8 mouse cellular contexts compared by ENCODE assay signal in the genomic region with DNA sequence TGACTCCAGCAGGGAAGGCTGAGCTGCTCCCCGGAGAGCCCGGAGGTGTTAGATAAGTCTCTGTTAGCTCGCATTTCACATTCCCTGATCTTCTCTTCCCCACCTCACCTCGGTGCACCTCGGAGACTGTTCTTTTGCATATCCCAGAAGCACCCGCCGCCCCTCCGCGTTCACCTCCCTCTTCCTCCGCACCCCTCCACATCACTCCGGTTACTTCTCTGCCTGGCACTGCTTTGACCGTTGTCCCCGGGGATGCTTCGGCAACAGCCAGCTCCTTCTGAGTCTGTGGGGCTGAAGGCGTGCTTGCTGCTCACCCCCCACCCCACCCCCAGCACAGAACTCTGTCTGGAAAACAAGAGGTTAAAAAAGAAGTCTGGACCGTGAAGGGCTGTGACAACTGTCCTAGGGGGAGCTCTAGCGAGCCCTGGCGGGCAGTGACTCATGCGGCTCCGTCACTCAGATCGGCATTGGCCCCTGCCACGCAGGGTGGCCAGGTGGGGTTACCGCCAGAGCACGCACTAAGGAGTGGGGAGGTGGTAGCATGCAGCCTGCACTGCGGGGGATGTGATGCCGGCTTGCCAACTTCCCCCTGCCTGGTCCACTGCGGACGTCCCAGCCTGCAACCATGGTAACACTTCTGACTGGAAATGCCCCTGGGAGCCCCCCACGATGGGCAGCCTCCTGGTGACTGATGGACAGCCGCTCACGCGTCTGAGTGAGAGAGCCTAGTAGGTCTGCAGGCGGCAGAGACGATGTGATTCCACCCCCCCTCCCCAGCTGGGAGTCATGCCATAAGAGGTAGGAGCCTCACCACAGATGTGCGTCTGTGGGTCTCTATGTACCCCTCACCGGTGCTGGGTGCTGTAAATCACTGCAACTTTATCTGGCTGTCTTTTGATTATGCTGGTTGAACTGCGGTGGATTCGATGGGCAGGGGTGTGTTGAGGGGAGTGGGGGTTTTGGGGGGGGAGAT.
DNase-seq lines count a peak whose midpoint lies in the region; ATAC-seq and TF ChIP-seq lines count a peak whose summit lies in the region.

No protein-coding gene starts in this region.

- H3K9ac ChIP-seq in forebrain, postnatal 0 days = peak overlapping the region; percentile 46
- peak overlapping the region; percentile 40 for H3K9ac ChIP-seq in hindbrain, embryonic 15.5 days
- peak overlapping the region; percentile 42 for H3K9ac ChIP-seq in midbrain, embryonic 11.5 days (ENCODE audit: low read length)

- peak overlapping the region; percentile 74 for H3K4me2 ChIP-seq in forebrain, postnatal 0 days (ENCODE audit: low read depth)
- H3K4me2 ChIP-seq in hindbrain, embryonic 15.5 days = peak overlapping the region; percentile 68
- peak overlapping the region; percentile 64 for H3K4me2 ChIP-seq in midbrain, embryonic 11.5 days

- intact Hi-C loops in left cerebral cortex, postnatal 36 days (cut with DNase I) = loop anchor here (5.0 kb wide), 2 partner anchors 60 to 175 kb away; partner anchors contain the start of genes Bicdl1 and Cit

- TF ChIP-seq CTCF in cerebellum, adult 2 months (IDR thresholded peaks at IDR 0.05; ENCODE audit: borderline replicate concordance, insufficient read depth, low read depth, low read length) = peak; percentile 56; the same call in 1 of the 2 replicates
- TF ChIP-seq CTCF in forebrain, postnatal 0 days (IDR thresholded peaks at IDR 0.05; ENCODE audit: low read depth) = peak; percentile 63

- H3K4me1 ChIP-seq in cerebellum, adult 2 months (ENCODE audit: control insufficient read depth, insufficient read depth, low read length) = peaks cover 3% of the 10 kb centered on the region; the same call in 1 of the 2 replicates
- no peaks in the 10 kb centered on the region; the same call in 1 of the 2 replicates for H3K4me1 ChIP-seq in forebrain, postnatal 0 days (ENCODE audit: insufficient read depth)
- H3K4me1 ChIP-seq in hindbrain, embryonic 15.5 days (replicated peaks) = peaks cover 46% of the 10 kb centered on the region
- peaks cover 17% of the 10 kb centered on the region for H3K4me1 ChIP-seq in midbrain, embryonic 11.5 days (ENCODE audit: control insufficient read depth, insufficient read depth, low read length)

- peak overlapping the region; percentile 84 for H3K4me3 ChIP-seq in cerebellum, adult 2 months (replicated peaks; ENCODE audit: insufficient read depth, low read depth, low read length)
- H3K4me3 ChIP-seq in forebrain, postnatal 0 days (ENCODE audit: low read depth, low read length) = peak overlapping the region; percentile 44
- H3K4me3 ChIP-seq in hindbrain, embryonic 15.5 days = peak overlapping the region; percentile 45
- H3K4me3 ChIP-seq in midbrain, embryonic 11.5 days (ENCODE audit: low read depth, low read length) = peak overlapping the region; percentile 30

- no peaks in the 10 kb centered on the region for H3K9me3 ChIP-seq in forebrain, postnatal 0 days (ENCODE audit: low read length)
- H3K9me3 ChIP-seq in hindbrain, embryonic 15.5 days = no peaks in the 10 kb centered on the region
- H3K9me3 ChIP-seq in midbrain, embryonic 11.5 days (ENCODE audit: control insufficient read depth, low read length) = no peaks in the 10 kb centered on the region

- H3K36me3 ChIP-seq in forebrain, postnatal 0 days (ENCODE audit: insufficient read depth) = no peaks in the 10 kb centered on the region
- no peaks in the 10 kb centered on the region for H3K36me3 ChIP-seq in hindbrain, embryonic 15.5 days
- H3K36me3 ChIP-seq in midbrain, embryonic 11.5 days (ENCODE audit: control insufficient read depth, insufficient read depth, low read length) = no peaks in the 10 kb centered on the region

- WGBS in cerebellum, adult 2 months = 2% methylated on average over 38 of the region's 38 CpGs
- WGBS in forebrain, postnatal 0 days = 5% methylated on average over 38 of the region's 38 CpGs
- WGBS in hindbrain, embryonic 15.5 days = 3% methylated on average over 38 of the region's 38 CpGs
- 5% methylated on average over 38 of the region's 38 CpGs for WGBS in midbrain, embryonic 11.5 days

- peak; percentile 76 for ATAC-seq in forebrain, postnatal 0 days
- ATAC-seq in hindbrain, embryonic 15.5 days (ENCODE audit: low FRiP score, low read depth) = peak; percentile 79
- ATAC-seq in midbrain, embryonic 11.5 days (ENCODE audit: low FRiP score) = peak; percentile 68
- no peak for ATAC-seq in erythroid progenitor cell, adult 5-6 weeks (replicated peaks; ENCODE audit: low FRiP score, poor library complexity, severe bottlenecking)

- peak; percentile 61 for TF ChIP-seq POLR2A in cerebellum, adult 2 months (IDR thresholded peaks at IDR 0.05; ENCODE audit: borderline replicate concordance, insufficient read depth, low read length)

- DNase-seq in ZHBTc4 (ENCODE audit: low read depth, low spot score) = peak; percentile 40
- DNase-seq in cerebellum, adult 2 months = peak; percentile 84 to 88
- peak; percentile 65 for DNase-seq in forebrain, postnatal 0 days
- peak; percentile 73 to 78 for DNase-seq in left cerebral cortex, postnatal 36 days (ENCODE audit: low spot score in 2 of 2)
- peak; percentile 92 for DNase-seq in midbrain, embryonic 11.5 days (ENCODE audit: low spot score, missing footprints)
- DNase-seq in telencephalon, adult 2 months (ENCODE audit: low read depth, low spot score) = peak; percentile 59

- H3K27me3 ChIP-seq in cerebellum, adult 2 months (ENCODE audit: control insufficient read depth, insufficient read depth, low read length) = no peaks in the 10 kb centered on the region
- no peaks in the 10 kb centered on the region for H3K27me3 ChIP-seq in forebrain, postnatal 0 days (ENCODE audit: insufficient read depth, low read length)
- no peaks in the 10 kb centered on the region for H3K27me3 ChIP-seq in hindbrain, embryonic 15.5 days
- H3K27me3 ChIP-seq in midbrain, embryonic 11.5 days (ENCODE audit: control insufficient read depth, insufficient read depth, low read length) = no peaks in the 10 kb centered on the region

- H3K27ac ChIP-seq in cerebellum, adult 2 months (ENCODE audit: insufficient read depth, low read length) = peak overlapping the region; percentile 53
- H3K27ac ChIP-seq in forebrain, postnatal 0 days (ENCODE audit: low read depth, low read length) = peak overlapping the region; percentile 57; the same call in 1 of the 2 replicates
- H3K27ac ChIP-seq in hindbrain, embryonic 15.5 days (replicated peaks) = peak overlapping the region; percentile 80
- H3K27ac ChIP-seq in midbrain, embryonic 11.5 days (ENCODE audit: low read depth, low read length) = no peak overlapping the region

Comparison
In these comparisons a context has a peak if more than half of its experiments do, and no peak if none do; other contexts are left out.
1. DNase-seq: peak in every context shown above with its lines; median percentile 92 in midbrain, embryonic 11.5 days; 86 in cerebellum, adult 2 months; 76 in left cerebral cortex, postnatal 36 days; 65 in forebrain, postnatal 0 days; 59 in telencephalon, adult 2 months; 40 in ZHBTc4.
2. H3K4me3 ChIP-seq: peak in every context shown above with its lines; median percentile 84 in cerebellum, adult 2 months; 45 in hindbrain, embryonic 15.5 days; 44 in forebrain, postnatal 0 days; 30 in midbrain, embryonic 11.5 days.